Mouse (Mus musculus) kidney, postnatal 36 days (tissue): ENCODE data around the gene Hsd17b2.
"Not testable (repeated sequence)": the region's sequence is repeated elsewhere in the genome, so short reads cannot be mapped to it uniquely, and the experiment has no call there.

ENCODE experiments used
- DNase-seq, 2 experiments: peaks; one replicate each; pipeline ENCODE4 v3.0.0; 2021 to 2022; ENCODE audit warnings: mixed read lengths in 2 of 2

Hsd17b2 gene

GRCm38 (mm10) chr8:117715896-117716295, 14.2 kb downstream of the Hsd17b2 start:
- no peak for DNase-seq

GRCm38 (mm10) chr8:117718152-117718860, 16.6 kb downstream of the Hsd17b2 start:
- DNase-seq, result peak; percentile 52 to 75

GRCm38 (mm10) chr8:117726467-117726866, 24.8 kb downstream of the Hsd17b2 start:
- no peak for DNase-seq

- peak; percentile 47 to 76 for DNase-seq
Observed at GRCm38 (mm10) chr8:117727561-117727960, 25.9 kb downstream of the Hsd17b2 start.

- DNase-seq, result no peak
Observed at GRCm38 (mm10) chr8:117728234-117728633, 26.5 kb downstream of the Hsd17b2 start.

GRCm38 (mm10) chr8:117730980-117731379, 29.3 kb downstream of the Hsd17b2 start:
- DNase-seq, result no peak

GRCm38 (mm10) chr8:117736657-117737175, 35.0 kb downstream of the Hsd17b2 start:
- DNase-seq, result peak in 1 of 2 experiments; percentile 27

GRCm38 (mm10) chr8:117738206-117738605, 36.5 kb downstream of the Hsd17b2 start:
- DNase-seq, result not testable (repeated sequence)

- no peak for DNase-seq
Observed at GRCm38 (mm10) chr8:117740387-117740998, 38.8 kb downstream of the Hsd17b2 start.

GRCm38 (mm10) chr8:117742431-117743012, 40.8 kb downstream of the Hsd17b2 start:
- peak; percentile 78 to 81 for DNase-seq

- no peak for DNase-seq
Observed at GRCm38 (mm10) chr8:117746651-117747050, 44.9 kb downstream of the Hsd17b2 start.

- DNase-seq, result peak in 1 of 2 experiments; percentile 28
Observed at GRCm38 (mm10) chr8:117747428-117747827, 45.7 kb downstream of the Hsd17b2 start.

GRCm38 (mm10) chr8:117747886-117748730, 46.4 kb downstream of the Hsd17b2 start:
- DNase-seq, result no peak

- DNase-seq, result no peak
Observed at GRCm38 (mm10) chr8:117749436-117749835, 47.7 kb downstream of the Hsd17b2 start.

GRCm38 (mm10) chr8:117757900-117758299, 56.2 kb downstream of the Hsd17b2 start:
- no peak for DNase-seq

- DNase-seq, result no peak
Observed at GRCm38 (mm10) chr8:117762776-117763175, 61.1 kb downstream of the Hsd17b2 start.

GRCm38 (mm10) chr8:117764625-117765024, 62.9 kb downstream of the Hsd17b2 start:
- no peak for DNase-seq

GRCm38 (mm10) chr8:117765947-117766346, 64.2 kb downstream of the Hsd17b2 start:
- no peak for DNase-seq

GRCm38 (mm10) chr8:117768971-117769370, 67.3 kb downstream of the Hsd17b2 start:
- DNase-seq, result no peak

- DNase-seq, result no peak
Observed at GRCm38 (mm10) chr8:117771115-117771836, 69.6 kb downstream of the Hsd17b2 start.

GRCm38 (mm10) chr8:117772126-117772525, 70.4 kb downstream of the Hsd17b2 start:
- peak; percentile 25 to 71 for DNase-seq

GRCm38 (mm10) chr8:117772597-117772996, 70.9 kb downstream of the Hsd17b2 start:
- DNase-seq, result peak in 1 of 2 experiments; percentile 17
